ENCODE assay signal across 21 mouse cellular contexts in the genomic region with DNA sequence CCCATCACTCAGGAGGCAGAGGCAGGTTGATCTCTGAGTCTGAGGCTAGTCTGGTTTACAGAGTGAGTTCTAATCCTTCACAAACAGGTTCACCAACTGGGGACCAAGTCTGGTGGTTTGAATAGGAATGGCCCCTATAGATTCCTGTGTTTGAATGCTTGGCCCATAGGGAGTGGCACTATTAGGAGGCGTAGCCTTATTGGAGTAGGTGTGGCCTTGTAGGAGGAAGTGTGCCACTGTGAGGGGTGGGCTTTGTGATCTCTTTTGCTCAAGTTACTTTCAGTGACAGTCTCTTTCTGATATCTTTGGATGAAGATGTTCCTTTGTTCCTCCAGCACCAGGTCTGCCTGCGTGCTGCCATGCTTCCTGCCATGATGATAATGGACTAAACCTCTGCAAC. TPM values are rescaled to one million over a fixed set of nuclear protein-coding genes. Genes with fewer than 3 reads are reported as not detected.
DNase-seq lines count a peak whose midpoint lies in the region; ATAC-seq and TF ChIP-seq lines count a peak whose summit lies in the region.
"Had no signal": no experiment of that assay in that cellular context is flagged by ENCODE, and none has a peak within 500 bp of the region (broad histone marks: within the 10 kb centered on the region; RNA-seq: fewer than 3 reads in every experiment).

No protein-coding gene starts in this region.

- DNase-seq in ES-CJ7 (ENCODE audit: low read depth, low spot score), result peak; percentile 75
- peak; percentile 88 for DNase-seq in R1 (ENCODE audit: low read depth, low spot score)
- no peak for DNase-seq in layer of hippocampus, adult 11-12 months (ENCODE audit: low spot score)
- no peak for DNase-seq in lung, postnatal 0 days (ENCODE audit: low spot score)
- DNase-seq in layer of hippocampus, adult 2 months (ENCODE audit: low spot score in 2 of 2), result no peak
- DNase-seq: adrenal gland, adult 8-10 months; adrenal gland, postnatal 14 days; adrenal gland, postnatal 36 days; cerebellum, adult 11-12 months; cerebellum, adult 2 months; cerebellum, adult 9-10 months; cerebellum, postnatal 10 days; cerebellum, postnatal 25 days; forebrain, postnatal 0 days had no signal

- 93% methylated on average over 2 of the region's 2 CpGs for WGBS in lung, postnatal 0 days

- TF ChIP-seq EP300 in lung, postnatal 0 days (IDR thresholded peaks at IDR 0.05), result no peak

- H3K4me2 ChIP-seq in lung, postnatal 0 days (replicated peaks; ENCODE audit: low read depth, low read length), result no peak overlapping the region
- H3K4me2 ChIP-seq: embryonic facial prominence, embryonic 12.5 days; forebrain, embryonic 13.5 days; forebrain, embryonic 15.5 days had no signal

- H3K9ac ChIP-seq in lung, postnatal 0 days (replicated peaks; ENCODE audit: low read depth), result no peak overlapping the region
- H3K9ac ChIP-seq: embryonic facial prominence, embryonic 12.5 days; forebrain, embryonic 13.5 days; forebrain, embryonic 15.5 days; forebrain, postnatal 0 days had no signal

- no peaks in the 10 kb centered on the region for H3K9me3 ChIP-seq in lung, postnatal 0 days (ENCODE audit: low read length)
- H3K9me3 ChIP-seq: embryonic facial prominence, embryonic 10.5 days; embryonic facial prominence, embryonic 12.5 days; forebrain, embryonic 13.5 days; forebrain, embryonic 15.5 days; G1E had no signal

- H3K4me3 ChIP-seq in lung, postnatal 0 days (ENCODE audit: low read depth, low read length), result no peak overlapping the region
- no peak overlapping the region for H3K4me3 ChIP-seq in layer of hippocampus, adult 2 months
- H3K4me3 ChIP-seq: embryonic facial prominence, embryonic 10.5 days; embryonic facial prominence, embryonic 12.5 days; forebrain, embryonic 13.5 days; forebrain, embryonic 15.5 days had no signal

- H3K4me1 ChIP-seq in lung, postnatal 0 days (ENCODE audit: insufficient read depth, low read depth, low read length), result 0 out of 2 replicates have a peak, but pooled peaks cover 3% of the 10 kb centered on the region

- no peaks in the 10 kb centered on the region for H3K36me3 ChIP-seq in lung, postnatal 0 days (ENCODE audit: insufficient read depth, low read length)
- H3K36me3 ChIP-seq: embryonic facial prominence, embryonic 10.5 days; embryonic facial prominence, embryonic 12.5 days; forebrain, embryonic 15.5 days; G1E had no signal

- TF ChIP-seq CTCF in lung, postnatal 0 days (IDR thresholded peaks at IDR 0.05), result no peak
- no peak for TF ChIP-seq CTCF in layer of hippocampus, adult 2 months (conservative IDR thresholded peaks at IDR 0.05)

- no peaks in the 10 kb centered on the region for H3K27me3 ChIP-seq in lung, postnatal 0 days (replicated peaks; ENCODE audit: insufficient read depth, low read length)
- H3K27me3 ChIP-seq: embryonic facial prominence, embryonic 12.5 days; forebrain, embryonic 15.5 days had no signal

- no peak for ATAC-seq in lung, postnatal 0 days
- ATAC-seq: activated CD4-positive, CD25-positive, alpha-beta regulatory T cell, adult 4 months; forebrain, embryonic 13.5 days; forebrain, embryonic 15.5 days; forebrain, postnatal 0 days; Patski had no signal

- no peak overlapping the region for H3K27ac ChIP-seq in lung, postnatal 0 days (ENCODE audit: low read length)
- H3K27ac ChIP-seq in layer of hippocampus, adult 2 months, result no peak overlapping the region
- H3K27ac ChIP-seq: embryonic facial prominence, embryonic 10.5 days; embryonic facial prominence, embryonic 12.5 days; forebrain, embryonic 13.5 days; forebrain, embryonic 15.5 days had no signal

RNA-seq across cellular contexts. Expression of a gene that starts 32.0 kb away (rescaled TPM):
- polyA plus RNA-seq in lung, postnatal 0 days (2015; fragmentation: Nextera tagmentation; extraction: Ambion mirVana), result 15.3 and 16.4 TPM in 2 replicates
- 10 to 100 TPM; 34.6 to 37.9 TPM for total RNA-seq in layer of hippocampus, adult 2 months (2021)

Comparison
In these comparisons a context has a peak if more than half of its experiments do, and no peak if none do; other contexts are left out.
1. DNase-seq: peak in ES-CJ7 (single experiment) and R1 (single experiment); none in layer of hippocampus, adult 11-12 months (single experiment), lung, postnatal 0 days (single experiment) and layer of hippocampus, adult 2 months (0 of 2).